Comparison of ENCODE assay signal across 14 mouse cellular contexts in the genomic region with DNA sequence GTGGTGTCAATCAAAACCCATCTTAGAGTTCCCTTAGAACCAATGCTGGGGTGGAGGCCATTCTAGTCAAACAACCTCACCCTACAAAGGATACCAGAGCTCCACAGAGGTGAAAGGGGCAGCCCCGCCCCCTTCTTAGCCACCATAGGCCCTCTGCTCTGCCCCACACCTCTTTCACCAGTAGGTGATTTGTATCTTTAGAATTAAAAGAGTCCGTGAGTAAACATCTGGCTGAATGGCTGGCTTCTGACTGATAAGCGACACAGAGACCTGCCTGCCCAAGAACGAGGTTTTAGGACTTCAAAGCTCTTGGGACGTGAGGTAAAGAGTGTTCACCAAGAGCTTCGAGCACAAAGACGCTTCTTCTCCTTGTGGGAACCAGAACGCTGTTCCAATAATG.
DNase-seq lines count a peak whose midpoint lies in the region; ATAC-seq and TF ChIP-seq lines count a peak whose summit lies in the region.
"Had no signal": no experiment of that assay in that cellular context is flagged by ENCODE, and none has a peak within 500 bp of the region (broad histone marks: within the 10 kb centered on the region; RNA-seq: fewer than 3 reads in every experiment).

No protein-coding gene starts in this region.

- 64% methylated on average over 8 of the region's 8 CpGs for WGBS in heart, postnatal 0 days
- WGBS in limb, embryonic 10.5 days, result 71% methylated on average over 8 of the region's 8 CpGs
- WGBS in hindbrain, embryonic 10.5 days, result 84% methylated on average over 8 of the region's 8 CpGs

- ATAC-seq in heart, postnatal 0 days (ENCODE audit: insufficient read depth, low read depth), result no peak
- ATAC-seq in megakaryocyte-erythroid progenitor cell, adult 5-6 weeks (replicated peaks; ENCODE audit: low FRiP score, low TSS enrichment, poor library complexity, severe bottlenecking), result peak; percentile 56
- ATAC-seq: midbrain, embryonic 13.5 days; Patski had no signal

- H3K4me3 ChIP-seq in heart, postnatal 0 days (ENCODE audit: low read depth, low read length), result no peak overlapping the region
- H3K4me3 ChIP-seq in limb, embryonic 10.5 days, result no peak overlapping the region
- H3K4me3 ChIP-seq in hindbrain, embryonic 10.5 days, result no peak overlapping the region
- H3K4me3 ChIP-seq: midbrain, embryonic 13.5 days had no signal

- no peak for TF ChIP-seq CTCF in heart, postnatal 0 days (IDR thresholded peaks at IDR 0.05; ENCODE audit: low read depth)

- no peak for DNase-seq in heart, postnatal 0 days (ENCODE audit: low spot score)
- DNase-seq in heart, postnatal 4 days, result no peak
- DNase-seq in ZHBTc4 (ENCODE audit: low read depth, low spot score), result peak; percentile 47
- DNase-seq in limb, embryonic 10.5 days (ENCODE audit: low spot score), result no peak
- DNase-seq in hindbrain, embryonic 10.5 days (ENCODE audit: low spot score), result no peak
- DNase-seq in left cerebral cortex, adult 9 months (ENCODE audit: low spot score in 2 of 2), result no peak
- DNase-seq: cerebellum, postnatal 10 days; kidney, postnatal 25 days; lung, postnatal 14 days; thymus, postnatal 14 days had no signal

- H3K4me2 ChIP-seq in heart, postnatal 0 days (ENCODE audit: low read depth, low read length), result no peak overlapping the region
- H3K4me2 ChIP-seq: midbrain, embryonic 13.5 days had no signal

- no peaks in the 10 kb centered on the region for H3K36me3 ChIP-seq in heart, postnatal 0 days (replicated peaks; ENCODE audit: control insufficient read depth, insufficient read depth, low read length)
- no peaks in the 10 kb centered on the region for H3K36me3 ChIP-seq in limb, embryonic 10.5 days
- H3K36me3 ChIP-seq in hindbrain, embryonic 10.5 days, result no peaks in the 10 kb centered on the region
- H3K36me3 ChIP-seq: midbrain, embryonic 13.5 days had no signal

- peak overlapping the region; percentile 66 for H3K27ac ChIP-seq in heart, postnatal 0 days (ENCODE audit: low read depth)
- H3K27ac ChIP-seq in limb, embryonic 10.5 days, result peak overlapping the region; percentile 30; the same call in 1 of the 2 replicates
- H3K27ac ChIP-seq in hindbrain, embryonic 10.5 days, result no peak overlapping the region
- H3K27ac ChIP-seq: midbrain, embryonic 13.5 days had no signal

- no peak for TF ChIP-seq EP300 in heart, postnatal 0 days (IDR thresholded peaks at IDR 0.05; ENCODE audit: low read depth)

- no peaks in the 10 kb centered on the region for H3K27me3 ChIP-seq in heart, postnatal 0 days (ENCODE audit: control insufficient read depth, insufficient read depth, low read length)
- no peaks in the 10 kb centered on the region for H3K27me3 ChIP-seq in limb, embryonic 10.5 days (ENCODE audit: low read depth, poor library complexity, severe bottlenecking)
- peaks cover 5% of the 10 kb centered on the region; the same call in 1 of the 2 replicates for H3K27me3 ChIP-seq in hindbrain, embryonic 10.5 days (ENCODE audit: insufficient read depth, poor library complexity, severe bottlenecking)
- H3K27me3 ChIP-seq: CH12.LX; midbrain, embryonic 13.5 days; Patski had no signal

- H3K9me3 ChIP-seq in heart, postnatal 0 days (replicated peaks; ENCODE audit: control insufficient read depth, low read length), result no peaks in the 10 kb centered on the region
- H3K9me3 ChIP-seq in limb, embryonic 10.5 days (replicated peaks), result no peaks in the 10 kb centered on the region
- H3K9me3 ChIP-seq in hindbrain, embryonic 10.5 days, result no peaks in the 10 kb centered on the region
- H3K9me3 ChIP-seq: midbrain, embryonic 13.5 days had no signal

- peaks cover 13% of the 10 kb centered on the region for H3K4me1 ChIP-seq in heart, postnatal 0 days (ENCODE audit: control insufficient read depth, insufficient read depth)
- peaks cover 28% of the 10 kb centered on the region for H3K4me1 ChIP-seq in limb, embryonic 10.5 days
- peaks cover 31% of the 10 kb centered on the region for H3K4me1 ChIP-seq in hindbrain, embryonic 10.5 days (replicated peaks)

- H3K9ac ChIP-seq in heart, postnatal 0 days (replicated peaks; ENCODE audit: low read depth, low read length), result no peak overlapping the region
- H3K9ac ChIP-seq: midbrain, embryonic 13.5 days had no signal
